Mouse (Mus musculus): ENCODE results near the gene Arhgap32.

The Arhgap32 gene

DNA sequence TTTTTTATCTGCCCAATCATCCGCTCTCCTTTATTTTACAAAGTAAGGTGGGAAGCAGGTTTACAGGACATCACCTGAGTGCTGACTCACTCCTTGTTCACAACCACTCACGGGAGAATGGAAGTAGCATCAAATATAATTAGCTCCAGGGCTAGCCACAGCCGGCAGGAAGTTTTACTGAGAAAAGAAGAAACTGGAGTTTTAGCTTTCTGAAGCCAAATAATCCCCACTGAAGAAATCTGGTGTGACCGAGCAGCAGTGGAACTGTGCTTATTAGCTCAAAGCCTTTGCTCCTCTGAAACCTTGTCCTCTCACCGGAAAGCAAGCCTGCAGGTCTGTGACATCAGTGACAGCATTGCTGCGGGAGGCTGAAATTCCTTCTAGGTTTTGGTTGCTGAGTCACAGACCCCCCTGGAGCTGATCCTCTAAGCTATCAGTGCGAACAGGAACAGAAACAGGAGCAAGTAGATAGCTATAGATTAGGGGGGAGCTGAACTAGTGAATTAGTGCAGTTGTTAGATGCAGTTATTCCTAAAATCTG, 88.6 kb downstream of the Arhgap32 start:
- no peak for DNase-seq (ENCODE audit: low spot score)

DNA sequence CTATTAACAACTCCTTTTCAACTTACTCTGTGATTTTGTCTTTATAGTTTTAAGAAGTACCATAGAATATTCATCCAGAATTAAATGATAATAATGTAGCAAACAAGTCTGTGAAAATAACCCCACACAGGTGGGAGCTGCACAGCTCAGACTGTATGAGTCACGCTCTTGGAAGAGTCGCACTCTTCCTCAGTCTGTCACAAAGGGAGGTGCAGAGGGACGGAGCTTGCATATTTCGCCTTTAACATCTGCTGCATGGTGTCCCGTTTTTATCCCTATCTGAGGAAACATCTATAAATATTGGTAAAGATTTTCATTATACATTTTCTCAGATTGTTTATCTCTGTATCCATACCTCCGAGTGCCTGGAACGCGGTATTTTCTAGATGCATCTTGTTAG, 91.2 kb downstream of the Arhgap32 start:
- DNase-seq (ENCODE audit: low spot score): no peak

DNA sequence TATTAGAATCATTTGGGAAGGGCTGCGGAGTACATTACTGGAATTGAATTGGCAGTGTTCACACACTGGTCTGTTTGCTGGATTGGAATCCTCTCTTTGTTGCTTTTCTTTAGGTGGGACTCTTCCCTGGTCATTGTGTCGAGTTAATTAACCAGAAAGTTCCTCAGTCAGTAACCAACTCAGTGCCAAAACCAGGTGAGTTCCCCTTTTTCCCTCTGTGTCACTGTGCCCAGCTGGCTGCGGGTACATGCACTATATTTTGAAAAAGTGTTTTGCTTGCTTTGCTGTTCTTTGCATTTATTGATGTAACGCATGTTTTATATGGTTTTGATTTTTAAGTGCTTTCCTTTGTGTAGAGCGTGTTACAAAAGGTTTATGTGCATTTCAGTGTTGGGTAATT, 92.1 kb downstream of the Arhgap32 start:
- DNase-seq (ENCODE audit: low spot score): no peak

DNA sequence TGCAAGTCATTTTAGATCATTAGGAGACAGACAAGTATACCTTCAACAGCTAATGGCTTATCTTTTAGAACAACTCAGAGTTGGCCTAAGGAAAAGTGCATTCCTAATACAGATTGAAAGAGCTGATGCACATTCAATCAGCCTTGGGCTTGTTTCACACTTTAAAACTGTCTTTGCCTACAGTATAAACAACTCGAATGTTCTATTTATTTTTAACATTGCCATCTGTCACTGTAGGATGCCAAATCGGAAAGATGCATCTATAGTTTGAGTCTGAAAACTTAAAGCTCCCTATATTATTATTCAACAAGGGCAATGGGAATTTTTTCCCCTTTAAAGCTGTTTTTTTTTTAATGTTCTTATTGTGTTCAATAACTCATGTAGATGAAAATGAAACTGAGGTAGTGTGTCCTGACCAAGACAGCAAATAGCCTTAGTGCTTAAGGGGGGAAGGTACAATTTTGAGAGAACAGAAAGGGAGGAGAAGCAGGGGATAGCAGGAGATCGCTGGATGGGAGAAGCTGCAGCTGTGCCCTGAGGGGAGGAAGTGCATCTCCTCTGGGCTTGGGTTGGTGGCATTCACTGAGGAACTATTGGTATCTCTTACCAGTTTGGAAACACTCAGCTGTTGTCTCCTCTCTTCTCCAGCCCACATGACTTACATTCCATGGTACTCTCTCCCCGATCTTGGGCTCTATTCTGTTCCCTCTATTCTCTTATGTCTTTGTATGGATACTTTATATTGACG, 101.1 kb downstream of the Arhgap32 start:
- DNase-seq (ENCODE audit: low spot score): no peak

DNA sequence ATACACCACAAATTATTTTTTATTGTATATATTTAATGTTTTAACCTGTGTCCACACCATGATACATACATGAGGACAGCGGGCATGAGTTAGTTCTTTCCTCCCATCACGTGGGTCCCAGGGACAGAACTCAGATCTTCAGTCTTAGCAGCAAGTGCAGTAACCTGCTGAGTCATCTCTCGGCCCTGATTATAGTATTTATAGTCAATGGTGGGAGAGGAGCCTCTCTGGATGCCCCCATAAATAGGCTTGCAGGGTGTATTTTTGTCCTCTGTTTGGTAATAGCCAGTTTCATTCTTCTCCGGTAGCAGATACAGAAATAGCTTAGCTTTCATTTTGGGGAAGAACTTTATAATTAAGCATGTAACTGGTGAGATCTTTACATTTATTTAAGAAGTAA, 103.5 kb downstream of the Arhgap32 start:
- no peak for DNase-seq (ENCODE audit: low spot score)

- no peak for DNase-seq (ENCODE audit: low spot score)
These were observed 106.2 kb downstream of the Arhgap32 start for GRCm38 (mm10) chr9:32222184-32222583.

DNA sequence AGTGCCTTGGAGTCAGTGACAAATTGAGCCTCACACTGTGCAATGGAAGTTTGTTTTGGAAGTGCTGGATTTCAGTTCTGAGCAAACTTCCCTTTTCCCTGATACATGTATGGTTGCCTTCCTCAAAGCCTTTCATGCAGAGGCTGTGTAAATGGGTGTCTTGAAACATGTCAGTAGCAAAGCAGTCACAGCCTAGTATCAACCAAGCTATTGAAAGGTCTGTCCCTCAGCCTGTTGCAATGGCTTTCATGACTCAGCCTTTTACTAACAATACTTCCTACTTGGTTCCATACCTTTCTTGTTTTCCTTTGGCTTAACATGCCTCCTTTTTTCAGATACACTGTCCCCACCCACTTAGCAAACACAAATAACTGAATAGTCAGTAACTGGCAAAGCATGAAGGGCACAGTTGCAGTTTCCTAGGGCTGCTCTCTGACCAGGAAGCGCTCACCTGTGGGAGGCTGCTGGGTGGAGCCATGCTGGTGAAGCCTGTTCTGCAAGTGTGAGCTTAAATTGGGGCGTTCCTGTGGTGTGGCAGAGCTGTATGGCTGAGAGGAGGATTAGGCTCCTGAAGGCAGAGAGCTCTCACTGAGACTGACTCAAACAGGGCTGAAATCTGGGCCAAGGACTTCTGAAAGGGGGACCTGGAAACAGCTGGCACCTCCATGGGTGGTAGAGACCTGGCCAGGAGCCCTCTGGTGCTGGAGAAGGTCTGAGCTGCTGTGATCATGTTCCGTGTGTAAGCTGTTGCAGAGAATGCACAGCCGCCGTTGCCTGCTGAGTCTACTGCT, 108.0 kb downstream of the Arhgap32 start:
- no peak for DNase-seq (ENCODE audit: low spot score)

- DNase-seq (ENCODE audit: low spot score): no peak
These were observed 109.0 kb downstream of the Arhgap32 start for GRCm38 (mm10) chr9:32224937-32225336.

GRCm38 (mm10) chr9:32225584-32225983, 109.6 kb downstream of the Arhgap32 start:
- DNase-seq (ENCODE audit: low spot score): no peak

GRCm38 (mm10) chr9:32227034-32227433, 111.1 kb downstream of the Arhgap32 start:
- DNase-seq (ENCODE audit: low spot score): no peak

- DNase-seq (ENCODE audit: low spot score): no peak
These were observed 117.7 kb downstream of the Arhgap32 start for GRCm38 (mm10) chr9:32233593-32233992.

- DNase-seq (ENCODE audit: low spot score): no peak
These were observed 119.0 kb downstream of the Arhgap32 start for GRCm38 (mm10) chr9:32234767-32235489.

DNA sequence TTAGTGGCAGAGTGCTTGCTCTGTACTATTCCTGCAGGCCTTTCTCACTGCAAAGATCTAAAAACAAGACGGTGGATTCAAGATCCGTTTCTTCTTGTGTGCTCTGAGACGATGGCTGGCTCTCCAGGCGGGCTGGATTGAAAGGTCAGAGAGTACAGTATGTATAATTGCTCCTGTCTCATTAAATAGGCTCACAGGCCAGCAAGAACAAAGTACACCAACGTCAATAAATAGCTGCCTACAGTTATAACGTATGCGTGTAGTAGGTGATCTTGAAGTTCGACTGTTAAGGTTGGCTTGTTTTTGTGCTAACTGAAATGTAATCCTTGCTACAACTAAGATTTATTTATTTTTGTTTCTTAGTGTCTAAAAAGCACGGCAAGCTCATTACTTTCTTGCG, 123.0 kb downstream of the Arhgap32 start:
- DNase-seq (ENCODE audit: low spot score): no peak

DNA sequence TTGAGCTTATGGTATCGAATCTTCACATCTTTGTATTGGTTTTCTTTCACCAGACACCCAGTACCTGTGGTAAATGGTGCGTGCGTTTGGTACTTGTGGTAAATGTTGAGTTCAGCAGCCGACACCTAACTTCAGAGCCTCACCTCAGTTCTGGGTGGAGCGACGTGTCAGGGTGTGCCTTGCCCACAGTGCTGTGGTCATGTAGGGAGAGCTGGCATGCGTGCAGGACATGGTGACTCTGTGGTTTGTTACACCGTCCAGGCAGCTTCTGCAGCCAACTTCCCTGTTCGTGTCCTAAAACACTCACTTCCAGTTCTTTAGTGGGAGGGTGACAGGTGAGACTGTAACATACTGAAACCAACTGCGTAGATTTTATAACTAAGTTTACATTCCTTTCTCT, 123.5 kb downstream of the Arhgap32 start:
- DNase-seq (ENCODE audit: low spot score): no peak

DNA sequence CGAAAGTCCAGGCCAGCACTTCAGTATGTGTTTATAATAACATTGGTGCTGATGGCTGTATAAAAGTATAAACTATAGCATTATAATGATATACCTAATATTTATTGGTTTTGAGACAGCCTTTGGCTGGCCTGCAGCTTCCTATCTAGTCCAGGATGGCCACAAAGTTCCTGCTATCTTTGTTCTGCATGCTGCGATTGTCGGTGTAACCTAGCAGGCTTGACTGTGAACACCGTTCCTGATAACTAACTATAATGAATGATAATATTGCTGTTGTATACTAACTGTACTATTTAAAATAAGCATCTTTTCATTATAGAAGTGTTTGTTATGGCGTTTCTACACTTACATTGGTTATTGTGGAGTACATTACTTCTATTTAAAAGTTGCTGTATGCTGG, 124.5 kb downstream of the Arhgap32 start:
- DNase-seq (ENCODE audit: low spot score): no peak

GRCm38 (mm10) chr9:32241637-32242199, 125.8 kb downstream of the Arhgap32 start:
- DNase-seq (ENCODE audit: low spot score): no peak

GRCm38 (mm10) chr9:32242921-32243617, 127.1 kb downstream of the Arhgap32 start:
- no peak for DNase-seq (ENCODE audit: low spot score)

GRCm38 (mm10) chr9:32245237-32245636, 129.3 kb downstream of the Arhgap32 start:
- no peak for DNase-seq (ENCODE audit: low spot score)

GRCm38 (mm10) chr9:32246123-32246716, 130.3 kb downstream of the Arhgap32 start:
- no peak for DNase-seq (ENCODE audit: low spot score)

GRCm38 (mm10) chr9:32250486-32250885, 134.6 kb downstream of the Arhgap32 start:
- DNase-seq (ENCODE audit: low spot score): no peak

GRCm38 (mm10) chr9:32253721-32254120, 137.8 kb downstream of the Arhgap32 start:
- DNase-seq (ENCODE audit: low spot score): no peak
